Mouse (Mus musculus) MEL (cell line): ENCODE data around the gene Sgsm3. TPM values are rescaled to one million over a fixed set of nuclear protein-coding genes. Genes with fewer than 3 reads are reported as not detected.

Experiments
- DNase-seq: peaks from one replicate; pipeline ENCODE4 v3.0.0; 2011; ENCODE audit warnings: low read depth, low spot score
- H3K27ac ChIP-seq: 2 replicates; pipeline ENCODE4 v1.5.1; 2012; ENCODE audit warnings: low read depth, mild to moderate bottlenecking, control low read depth, low read length, moderate library complexity; ENCODE audit not compliant: control insufficient read depth
- H3K27me3 ChIP-seq, 2 experiments: fragments of 150-350 bp in 1 of 2; sonication (generic) in 1 of 2; 2 replicates each; pipeline ENCODE4 v1.6.1; 2012; ENCODE audit warnings: low read length in 2 of 2, mild to moderate bottlenecking in 2 of 2, improper control_type of control experiment in 1 of 2, moderate library complexity in 1 of 2; ENCODE audit not compliant: insufficient read depth in 2 of 2, control insufficient read depth in 1 of 2
- H3K36me3 ChIP-seq, 2 experiments: 2 replicates each; pipeline ENCODE4 v1.6.1; 2012 to 2014; ENCODE audit warnings: low read length in 2 of 2, improper control_type of control experiment in 1 of 2, inconsistent platforms in 1 of 2, mild to moderate bottlenecking in 1 of 2; ENCODE audit not compliant: insufficient read depth in 2 of 2, control insufficient read depth in 1 of 2
- H3K4me1 ChIP-seq, 2 experiments: fragments of 150-350 bp in 1 of 2; sonication (generic) in 1 of 2; 2 replicates each; pipeline ENCODE4 v1.6.1; 2012; ENCODE audit warnings: low read length in 2 of 2, improper control_type of control experiment in 1 of 2, mild to moderate bottlenecking in 1 of 2; ENCODE audit not compliant: insufficient read depth in 2 of 2, control insufficient read depth in 1 of 2
- H3K4me3 ChIP-seq, 2 experiments: fragments of 150-350 bp in 1 of 2; sonication (generic) in 1 of 2; 2 replicates each; pipeline ENCODE4 v1.5.1; 2012; ENCODE audit warnings: low read depth in 2 of 2, low read length in 2 of 2, mild to moderate bottlenecking in 2 of 2, moderate library complexity in 2 of 2, control low read depth in 1 of 2, improper control_type of control experiment in 1 of 2; ENCODE audit not compliant: control insufficient read depth in 1 of 2, insufficient read depth in 1 of 2
- H3K79me2 ChIP-seq: 2 replicates; pipeline ENCODE4 v1.6.1; 2012; ENCODE audit warnings: mild to moderate bottlenecking, low read length, moderate library complexity; ENCODE audit not compliant: control insufficient read depth, poor library complexity, insufficient read depth
- H3K9ac ChIP-seq: 2 replicates; pipeline ENCODE4 v1.6.1; 2012; ENCODE audit warnings: low read depth, mild to moderate bottlenecking, control low read depth, low read length, moderate library complexity; ENCODE audit not compliant: control insufficient read depth, poor library complexity, severe bottlenecking
- H3K9me3 ChIP-seq: fragments of 150-350 bp; sonication (generic); replicated peaks from 2 replicates; pipeline ENCODE4 v1.6.1; 2012; ENCODE audit warnings: mild to moderate bottlenecking, low read length, improper control_type of control experiment, moderate library complexity; ENCODE audit not compliant: insufficient read depth
- CHD2 ChIP-seq: IDR thresholded peaks from 2 replicates; pipeline ENCODE4 v1.6.1; 2011; ENCODE audit warnings: low read length, improper control_type of control experiment
- E2F4 ChIP-seq: IDR thresholded peaks from 2 replicates; pipeline ENCODE4 v1.6.1; 2011; ENCODE audit warnings: low read depth, low read length, improper control_type of control experiment, borderline replicate concordance
- EP300 ChIP-seq, 2 experiments: IDR thresholded peaks; 2 replicates each; pipeline ENCODE4 v1.6.1; 2011; ENCODE audit warnings: improper control_type of control experiment in 2 of 2, low read length in 2 of 2, low read depth in 1 of 2, mild to moderate bottlenecking in 1 of 2
- ETS1 ChIP-seq: IDR thresholded peaks from 2 replicates; pipeline ENCODE4 v1.6.1; 2012; ENCODE audit warnings: low read depth, mild to moderate bottlenecking, inconsistent platforms, low read length, improper control_type of control experiment, moderate library complexity
- GATA1 ChIP-seq: IDR thresholded peaks from 2 replicates; pipeline ENCODE4 v1.6.1; 2011; ENCODE audit warnings: low read depth, low read length, improper control_type of control experiment
- MAFK ChIP-seq: IDR thresholded peaks from 2 replicates; pipeline ENCODE4 v1.6.1; 2011; ENCODE audit warnings: low read depth, mild to moderate bottlenecking, low read length, improper control_type of control experiment, borderline replicate concordance
- MAX ChIP-seq: IDR thresholded peaks from 2 replicates; pipeline ENCODE4 v1.6.1; 2011; ENCODE audit warnings: low read length, improper control_type of control experiment
- MXI1 ChIP-seq: IDR thresholded peaks from 2 replicates; pipeline ENCODE4 v1.6.1; 2011; ENCODE audit warnings: mild to moderate bottlenecking, low read depth, low read length, improper control_type of control experiment
- MYB ChIP-seq: IDR thresholded peaks from 2 replicates; pipeline ENCODE4 v1.6.1; 2011; ENCODE audit warnings: mild to moderate bottlenecking, low read depth, low read length, improper control_type of control experiment
- MYC ChIP-seq: IDR thresholded peaks from 2 replicates; pipeline ENCODE4 v1.6.1; 2011; ENCODE audit warnings: low read depth, mild to moderate bottlenecking, low read length, improper control_type of control experiment, moderate library complexity
- NELFE ChIP-seq: IDR thresholded peaks from 2 replicates; pipeline ENCODE4 v1.6.1; 2011; ENCODE audit warnings: low read depth, low read length, improper control_type of control experiment
- POLR2A ChIP-seq, 2 experiments: IDR thresholded peaks; 2 replicates each; pipeline ENCODE4 v1.6.1; 2011 to 2012; ENCODE audit warnings: low read length in 2 of 2, mild to moderate bottlenecking in 2 of 2, control low read depth in 1 of 2, improper control_type of control experiment in 1 of 2, low read depth in 1 of 2, moderate library complexity in 1 of 2; ENCODE audit not compliant: control insufficient read depth in 1 of 2, insufficient read depth in 1 of 2, poor library complexity in 1 of 2
- POLR2AphosphoS5 ChIP-seq: IDR thresholded peaks from 2 replicates; pipeline ENCODE4 v1.6.1; 2012; ENCODE audit warnings: low read depth, borderline replicate concordance, mild to moderate bottlenecking, inconsistent platforms, low read length, moderate library complexity, mixed read lengths
- RCOR1 ChIP-seq: IDR thresholded peaks from 2 replicates; pipeline ENCODE4 v1.6.1; 2012; ENCODE audit warnings: low read depth, mild to moderate bottlenecking, inconsistent platforms, low read length, improper control_type of control experiment
- SIN3A ChIP-seq: IDR thresholded peaks from 2 replicates; pipeline ENCODE4 v1.6.1; 2012; ENCODE audit warnings: low read length, improper control_type of control experiment, inconsistent platforms
- TBP ChIP-seq: IDR thresholded peaks from 2 replicates; pipeline ENCODE4 v1.8.0; 2011; ENCODE audit warnings: low read depth, low read length, improper control_type of control experiment
- ZKSCAN1 ChIP-seq: IDR thresholded peaks from 2 replicates; pipeline ENCODE4 v1.6.1; 2012; ENCODE audit warnings: low read depth, mild to moderate bottlenecking, inconsistent platforms, low read length, improper control_type of control experiment, moderate library complexity
- polyA plus RNA-seq, 2 experiments: library from polyadenylated mRNA; stranded (reverse) in 1 of 2; unstranded in 1 of 2; fragments of >175 nt in 1 of 2; fragments of >200 nt in 1 of 2; gene quantifications; 2 replicates each; pipeline versions ENCODE4 v1.2.1 to v1.2.4; 2012; ENCODE audit warnings: low replicate concordance in 2 of 2, low read depth in 1 of 2; ENCODE audit not compliant: insufficient read length in 2 of 2, insufficient read depth in 1 of 2, missing spikeins in 1 of 2
- total RNA-seq: library from RNA; depleted of rRNA; stranded (reverse); fragments of 300-350 nt; gene quantifications from 2 replicates; pipeline ENCODE4 v1.2.3, GENCODE M21; 2012

Sgsm3 gene
- total and polyA plus RNA-seq, 3 experiments = 33.0 to 39.5 TPM; not detected in 1

GRCm38 (mm10) chr15:80948145-80949135 lies 29.1 kb upstream of the Sgsm3 start, which contains the start of gene Adsl (continued):
- TF ChIP-seq ZKSCAN1 (no peak), GATA1 (no peak), EP300 (IDR thresholded peaks at IDR 0.05; ENCODE audit: low read depth in 1 of 2, low read length in 2 of 2) (no peak), RCOR1 (no peak), MYC (peak; percentile 65; the same call in 1 of the 2 replicates)
- TF ChIP-seq, all 39 proteins: peak for 17

DNA sequence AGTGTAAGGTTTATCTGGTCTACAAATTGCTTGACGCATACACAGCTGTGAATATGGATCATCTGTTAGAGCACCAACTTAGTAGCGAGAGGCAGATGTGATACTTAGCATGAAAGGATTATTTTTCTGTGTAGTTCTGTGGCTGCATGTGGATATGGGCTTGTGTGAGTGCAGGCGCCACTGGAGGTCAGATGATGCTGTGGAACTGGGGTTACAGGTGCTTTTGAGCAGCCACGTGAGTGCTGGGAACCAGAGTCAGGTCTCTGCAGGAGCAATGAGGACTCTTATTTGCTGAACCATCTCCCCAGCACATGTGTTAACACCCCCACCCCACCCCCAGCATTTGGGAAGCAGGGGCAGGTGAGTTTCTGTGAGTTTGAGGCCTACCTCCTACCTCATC lies 28.1 kb upstream of the Sgsm3 start:
- no peaks in the 10 kb centered on the region for H3K9me3 ChIP-seq
- 0 out of 2 replicates have a peak, but pooled peaks have one; percentile 22 for TF ChIP-seq MAX
- peak; percentile 41; the same call in 1 of the 2 replicates for TF ChIP-seq ETS1
- no peak for TF ChIP-seq E2F4
- peak; percentile 55 for TF ChIP-seq MXI1
- H3K27me3 ChIP-seq = no peaks in the 10 kb centered on the region
- H3K79me2 ChIP-seq = peaks cover 37% of the 10 kb centered on the region
- DNase-seq = peak; percentile 46
- H3K9ac ChIP-seq = peak overlapping the region; percentile 83
- H3K4me1 ChIP-seq = peaks cover 8 to 19% of the 10 kb centered on the region in 2 experiments
- H3K36me3 ChIP-seq = peaks cover 13 to 14% of the 10 kb centered on the region in 2 experiments
- peak overlapping the region; percentile 67 to 86 for H3K4me3 ChIP-seq
- no peak overlapping the region for H3K27ac ChIP-seq

DNA sequence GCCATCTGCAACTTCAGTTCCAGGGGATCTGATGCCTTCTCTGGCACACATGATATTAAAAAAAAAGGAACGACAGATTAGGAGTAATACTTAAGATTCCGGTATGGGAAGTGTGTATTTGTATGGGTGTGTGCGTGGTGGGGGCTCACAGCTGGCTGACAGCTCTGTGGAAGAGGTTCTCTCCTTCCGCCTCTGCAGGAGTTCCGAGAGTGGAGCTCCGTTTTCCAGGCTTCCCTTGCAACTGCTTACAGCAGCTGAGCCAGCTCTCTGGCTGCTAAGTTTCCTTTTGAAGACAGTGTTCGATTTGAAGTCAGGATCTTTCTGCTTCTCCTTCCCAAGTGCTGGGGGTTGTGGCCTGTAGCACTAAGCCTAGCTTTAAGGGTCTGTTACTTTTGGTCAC lies 27.5 kb upstream of the Sgsm3 start:
- H3K27me3 ChIP-seq = no peaks in the 10 kb centered on the region
- H3K27ac ChIP-seq = no peak overlapping the region
- H3K4me1 ChIP-seq = peaks cover 8 to 19% of the 10 kb centered on the region in 2 experiments
- peak overlapping the region; percentile 67 to 86 for H3K4me3 ChIP-seq
- H3K9ac ChIP-seq = peak overlapping the region; percentile 83
- DNase-seq = no peak
- H3K36me3 ChIP-seq = peaks cover 13 to 17% of the 10 kb centered on the region in 2 experiments
- no peaks in the 10 kb centered on the region for H3K9me3 ChIP-seq
- no peak for TF ChIP-seq CHD2
- no peak for TF ChIP-seq MXI1
- no peak for TF ChIP-seq NELFE
- no peak for TF ChIP-seq TBP
- TF ChIP-seq MAFK = no peak
- no peak for TF ChIP-seq POLR2A (IDR thresholded peaks at IDR 0.05; ENCODE audit: control insufficient read depth in 1 of 2, insufficient read depth in 1 of 2, low read depth in 1 of 2, low read length in 2 of 2, poor library complexity in 1 of 2)
- no peak for TF ChIP-seq POLR2AphosphoS5
- TF ChIP-seq RCOR1 = no peak
- no peak for TF ChIP-seq MYB
- no peak for TF ChIP-seq SIN3A
- H3K79me2 ChIP-seq = peaks cover 42% of the 10 kb centered on the region
